Mouse (Mus musculus) erythroblast, adult 5-6 weeks (primary cell): ENCODE data around the gene Olfr1315-ps1. TPM values are rescaled to one million over a fixed set of nuclear protein-coding genes. Genes with fewer than 3 reads are reported as not detected.

Experiments
- ATAC-seq: replicated peaks from 2 replicates; pipeline ENCODE4 v1.8.0; 2016; ENCODE audit warnings: moderate number of reproducible peaks, mild to moderate bottlenecking, moderate TSS enrichment, inconsistent platforms; ENCODE audit not compliant: poor library complexity, low FRiP score, severe bottlenecking
- total RNA-seq, 2 experiments: library from RNA; stranded (forward) in 1 of 2; stranded (reverse) in 1 of 2; fragments of 150-400 nt in 1 of 2; fragments of 200-764, 138-1000 nt in 1 of 2; gene quantifications; 2 replicates each; pipeline versions ENCODE4 v1.2.3 to v1.2.4; 2015 to 2017; ENCODE audit warnings: low replicate concordance in 2 of 2

Gene Olfr1315-ps1
- total RNA-seq (2015; ENCODE audit: low replicate concordance) (not detected in 2 replicates), total RNA-seq (2017; ENCODE audit: low replicate concordance) (not detected in 2 replicates)

GRCm38 (mm10) chr2:112115340-112115739 is at the start of gene Olfr1315-ps1:
Gene Olfr1315-ps1 (minus strand): TSS chr2:112115440.
- ATAC-seq: no peak

GRCm38 (mm10) chr2:112153898-112154297 is 38.7 kb upstream of the Olfr1315-ps1 start, which contains the start of gene Olfr1318:
Gene Olfr1318 (plus strand): TSS chr2:112154198.
- ATAC-seq: no peak

GRCm38 (mm10) chr2:112140029-112140428 is 24.8 kb upstream of the Olfr1315-ps1 start, which contains the start of gene Olfr1317:
Gene Olfr1317 (plus strand): TSS chr2:112140329.
- ATAC-seq: no peak

GRCm38 (mm10) chr2:112134877-112135276 is 19.6 kb upstream of the Olfr1315-ps1 start, which contains the start of gene Olfr1316:
Gene Olfr1316 (minus strand): TSS chr2:112134977.
- ATAC-seq: no peak

GRCm38 (mm10) chr2:112096681-112097080 is 18.6 kb downstream of the Olfr1315-ps1 start, which contains the start of gene Olfr1314:
Gene Olfr1314 (minus strand): TSS chr2:112096781.
- ATAC-seq: no peak

GRCm38 (mm10) chr2:112077743-112078142 is 37.5 kb downstream of the Olfr1315-ps1 start, which contains the start of gene Olfr1313:
Gene Olfr1313 (minus strand): TSS chr2:112077843.
- ATAC-seq: no peak

Other genes starting within 250 kb of the Olfr1315-ps1 start
- not detected in 2 replicates for gene Olfr1305, start 238.3 kb downstream of the Olfr1315-ps1 start, total RNA-seq (2015; ENCODE audit: low replicate concordance)
- not detected in 2 replicates for gene Olfr1305, start 238.3 kb downstream of the Olfr1315-ps1 start, total RNA-seq (2017; ENCODE audit: low replicate concordance)
- gene Olfr1306, start 199.2 kb downstream of the Olfr1315-ps1 start, total RNA-seq (2015; ENCODE audit: low replicate concordance): not detected in 2 replicates
- not detected in 2 replicates for gene Olfr1306, start 199.2 kb downstream of the Olfr1315-ps1 start, total RNA-seq (2017; ENCODE audit: low replicate concordance)
- not detected in 2 replicates for gene Olfr1307, start 166.0 kb downstream of the Olfr1315-ps1 start, total RNA-seq (2015; ENCODE audit: low replicate concordance)
- gene Olfr1307, start 166.0 kb downstream of the Olfr1315-ps1 start, total RNA-seq (2017; ENCODE audit: low replicate concordance): 0.14 TPM in 1 of 2 replicates, not detected in the other
- not detected in 2 replicates for gene Olfr1308, start 150.5 kb downstream of the Olfr1315-ps1 start, total RNA-seq (2015; ENCODE audit: low replicate concordance)
- gene Olfr1308, start 150.5 kb downstream of the Olfr1315-ps1 start, total RNA-seq (2017; ENCODE audit: low replicate concordance): not detected in 2 replicates
- gene Olfr1309, start 125.2 kb downstream of the Olfr1315-ps1 start, total RNA-seq (2015; ENCODE audit: low replicate concordance): not detected in 2 replicates
- gene Olfr1309, start 125.2 kb downstream of the Olfr1315-ps1 start, total RNA-seq (2017; ENCODE audit: low replicate concordance): not detected in 2 replicates
- not detected in 2 replicates for gene Olfr1310, start 102.7 kb downstream of the Olfr1315-ps1 start, total RNA-seq (2015; ENCODE audit: low replicate concordance)
- not detected in 2 replicates for gene Olfr1310, start 102.7 kb downstream of the Olfr1315-ps1 start, total RNA-seq (2017; ENCODE audit: low replicate concordance)
- not detected in 2 replicates for gene Olfr1311, start 91.0 kb downstream of the Olfr1315-ps1 start, total RNA-seq (2015; ENCODE audit: low replicate concordance)
- not detected in 2 replicates for gene Olfr1311, start 91.0 kb downstream of the Olfr1315-ps1 start, total RNA-seq (2017; ENCODE audit: low replicate concordance)
- gene Olfr1312, start 65.2 kb downstream of the Olfr1315-ps1 start, total RNA-seq (2015; ENCODE audit: low replicate concordance): not detected in 2 replicates
- gene Olfr1312, start 65.2 kb downstream of the Olfr1315-ps1 start, total RNA-seq (2017; ENCODE audit: low replicate concordance): not detected in 2 replicates
- gene Olfr1313, start 37.6 kb downstream of the Olfr1315-ps1 start, total RNA-seq (2015; ENCODE audit: low replicate concordance): not detected in 2 replicates
- not detected in 2 replicates for gene Olfr1313, start 37.6 kb downstream of the Olfr1315-ps1 start, total RNA-seq (2017; ENCODE audit: low replicate concordance)
- not detected in 2 replicates for gene Olfr1314, start 18.7 kb downstream of the Olfr1315-ps1 start, total RNA-seq (2015; ENCODE audit: low replicate concordance)
- not detected in 2 replicates for gene Olfr1314, start 18.7 kb downstream of the Olfr1315-ps1 start, total RNA-seq (2017; ENCODE audit: low replicate concordance)
- not detected in 2 replicates for gene Olfr1316, start 19.5 kb upstream of the Olfr1315-ps1 start, total RNA-seq (2015; ENCODE audit: low replicate concordance)
- gene Olfr1316, start 19.5 kb upstream of the Olfr1315-ps1 start, total RNA-seq (2017; ENCODE audit: low replicate concordance): not detected in 2 replicates
- not detected in 2 replicates for gene Olfr1317, start 24.9 kb upstream of the Olfr1315-ps1 start, total RNA-seq (2015; ENCODE audit: low replicate concordance)
- not detected in 2 replicates for gene Olfr1317, start 24.9 kb upstream of the Olfr1315-ps1 start, total RNA-seq (2017; ENCODE audit: low replicate concordance)
- gene Olfr1318, start 38.8 kb upstream of the Olfr1315-ps1 start, total RNA-seq (2015; ENCODE audit: low replicate concordance): not detected in 2 replicates
- not detected in 2 replicates for gene Olfr1318, start 38.8 kb upstream of the Olfr1315-ps1 start, total RNA-seq (2017; ENCODE audit: low replicate concordance)
- 5.4 and 8.6 TPM in 2 replicates for gene Lpcat4, start 124.0 kb upstream of the Olfr1315-ps1 start, total RNA-seq (2015; ENCODE audit: low replicate concordance)
- gene Lpcat4, start 124.0 kb upstream of the Olfr1315-ps1 start, total RNA-seq (2017; ENCODE audit: low replicate concordance): 2.6 and 5.4 TPM in 2 replicates
- not detected in 2 replicates for gene Nutm1, start 143.9 kb upstream of the Olfr1315-ps1 start, total RNA-seq (2015; ENCODE audit: low replicate concordance)
- not detected in 2 replicates for gene Nutm1, start 143.9 kb upstream of the Olfr1315-ps1 start, total RNA-seq (2017; ENCODE audit: low replicate concordance)
- gene Nop10, start 146.5 kb upstream of the Olfr1315-ps1 start, total RNA-seq (2015; ENCODE audit: low replicate concordance): 23.6 and 25.4 TPM in 2 replicates
- 28.3 and 33.6 TPM in 2 replicates for gene Nop10, start 146.5 kb upstream of the Olfr1315-ps1 start, total RNA-seq (2017; ENCODE audit: low replicate concordance)
- 94.7 and 134 TPM in 2 replicates for gene Slc12a6, start 150.4 kb upstream of the Olfr1315-ps1 start, total RNA-seq (2015; ENCODE audit: low replicate concordance)
- 97.9 and 119 TPM in 2 replicates for gene Slc12a6, start 150.4 kb upstream of the Olfr1315-ps1 start, total RNA-seq (2017; ENCODE audit: low replicate concordance)
- not detected in 2 replicates for gene Gm21985, start 150.9 kb upstream of the Olfr1315-ps1 start, total RNA-seq (2015; ENCODE audit: low replicate concordance)
- 0.60 and 8.5 TPM in 2 replicates for gene Gm21985, start 150.9 kb upstream of the Olfr1315-ps1 start, total RNA-seq (2017; ENCODE audit: low replicate concordance)